9 mouse cellular contexts compared by ENCODE assay signal in genomic region chr4:117858794-117859193, GRCm38 (mm10). TPM values are rescaled to one million over a fixed set of nuclear protein-coding genes. Genes with fewer than 3 reads are reported as not detected.
A peak's percentile ranks its signal among the peaks of the same experiment; 100 is the strongest.
DNase-seq lines count a peak whose midpoint lies in the region; ATAC-seq lines count a peak whose summit lies in the region.
"Had no signal": no experiment of that assay in that cellular context is flagged by ENCODE, and none has a peak within 500 bp of the region (broad histone marks: within the 10 kb centered on the region; RNA-seq: fewer than 3 reads in every experiment).

No protein-coding gene starts in this region.

- H3K27ac ChIP-seq in embryonic facial prominence, embryonic 13.5 days, result no peak overlapping the region
- no peak overlapping the region for H3K27ac ChIP-seq in kidney, embryonic 16.5 days (ENCODE audit: low read length)
- H3K27ac ChIP-seq: heart, embryonic 13.5 days had no signal

- peaks cover 16% of the 10 kb centered on the region for H3K36me3 ChIP-seq in embryonic facial prominence, embryonic 13.5 days
- peaks cover 8% of the 10 kb centered on the region for H3K36me3 ChIP-seq in kidney, embryonic 16.5 days (ENCODE audit: insufficient read depth, low read length)

- H3K4me1 ChIP-seq in embryonic facial prominence, embryonic 13.5 days, result peaks cover 16% of the 10 kb centered on the region; the same call in 1 of the 2 replicates
- no peaks in the 10 kb centered on the region for H3K4me1 ChIP-seq in kidney, embryonic 16.5 days (ENCODE audit: insufficient read depth, low read length)

- H3K9me3 ChIP-seq in embryonic facial prominence, embryonic 13.5 days, result no peaks in the 10 kb centered on the region
- H3K9me3 ChIP-seq in kidney, embryonic 16.5 days (ENCODE audit: low read length), result no peaks in the 10 kb centered on the region
- H3K9me3 ChIP-seq: heart, embryonic 13.5 days had no signal

- no peaks in the 10 kb centered on the region for H3K27me3 ChIP-seq in embryonic facial prominence, embryonic 13.5 days
- no peaks in the 10 kb centered on the region for H3K27me3 ChIP-seq in kidney, embryonic 16.5 days (ENCODE audit: insufficient read depth, low read length)

- no peak overlapping the region for H3K4me3 ChIP-seq in embryonic facial prominence, embryonic 13.5 days
- no peak overlapping the region for H3K4me3 ChIP-seq in kidney, embryonic 16.5 days (ENCODE audit: low read length)
- H3K4me3 ChIP-seq: heart, embryonic 13.5 days had no signal

- 0 out of 2 replicates have a peak overlapping the region, but pooled peaks have one; percentile 17 for H3K9ac ChIP-seq in embryonic facial prominence, embryonic 13.5 days
- H3K9ac ChIP-seq in kidney, embryonic 16.5 days (replicated peaks; ENCODE audit: low read length), result no peak overlapping the region
- H3K9ac ChIP-seq: heart, embryonic 13.5 days had no signal

- ATAC-seq in embryonic facial prominence, embryonic 13.5 days (ENCODE audit: insufficient number of reproducible peaks, insufficient read depth, low FRiP score, low TSS enrichment, low read depth), result no peak
- peak; percentile 67; the same call in 1 of the 2 replicates for ATAC-seq in kidney, embryonic 16.5 days (ENCODE audit: low FRiP score, low TSS enrichment)

- peak; percentile 64 to 82 for DNase-seq in adrenal gland, adult (ENCODE audit: inconsistent age in 2 of 2, low spot score in 1 of 2)
- no peak for DNase-seq in adrenal gland, adult 8-10 months
- DNase-seq in ovary, postnatal 14 days (ENCODE audit: low spot score), result peak; percentile 55
- DNase-seq in ovary, adult 18-20 months (ENCODE audit: low spot score), result no peak
- DNase-seq in lung, adult 18-20 months, result peak; percentile 66 to 76
- DNase-seq in spleen, postnatal 10 days (ENCODE audit: low spot score in 2 of 2), result peak; percentile 59 to 79

- H3K4me2 ChIP-seq in embryonic facial prominence, embryonic 13.5 days, result no peak overlapping the region
- H3K4me2 ChIP-seq in kidney, embryonic 16.5 days (replicated peaks; ENCODE audit: low read depth, low read length), result no peak overlapping the region
- H3K4me2 ChIP-seq: heart, embryonic 13.5 days had no signal

- WGBS in embryonic facial prominence, embryonic 13.5 days, result 74% methylated on average over 3 of the region's 3 CpGs
- 84% methylated on average over 3 of the region's 3 CpGs for WGBS in kidney, embryonic 16.5 days

RNA-seq across cellular contexts. Expression of gene Ccdc24, which starts 13.6 kb away (rescaled TPM):
- 1 to 10 TPM; 1.1 to 1.8 (median 1.5) TPM for total RNA-seq in adrenal gland, adult 8-10 months (2022)
- 1.9 and 2.3 TPM in 2 replicates for polyA plus RNA-seq in embryonic facial prominence, embryonic 13.5 days (2015; fragmentation: Nextera tagmentation; extraction: Ambion mirVana)
- 1.2 and 2.4 TPM in 2 replicates for polyA plus RNA-seq in kidney, embryonic 16.5 days (2015; fragmentation: Nextera tagmentation; extraction: Ambion mirVana)

RNA-seq across cellular contexts. Expression of gene Slc6a9, which starts 24.5 kb away (rescaled TPM):
- total RNA-seq in adrenal gland, adult 8-10 months (2022), result 10 to 100 TPM; 15.7 to 23.6 (median 19.2) TPM
- polyA plus RNA-seq in embryonic facial prominence, embryonic 13.5 days (2015; fragmentation: Nextera tagmentation; extraction: Ambion mirVana), result 12.7 and 12.9 TPM in 2 replicates
- 12.3 and 13.4 TPM in 2 replicates for polyA plus RNA-seq in kidney, embryonic 16.5 days (2015; fragmentation: Nextera tagmentation; extraction: Ambion mirVana)

RNA-seq across cellular contexts. Expression of gene B4galt2, which starts 24.5 kb away (rescaled TPM):
- total RNA-seq in adrenal gland, adult 8-10 months (2022), result 10 to 100 TPM; 13.8 to 23.0 (median 19.7) TPM
- 33.8 and 38.7 TPM in 2 replicates for polyA plus RNA-seq in embryonic facial prominence, embryonic 13.5 days (2015; fragmentation: Nextera tagmentation; extraction: Ambion mirVana)
- polyA plus RNA-seq in kidney, embryonic 16.5 days (2015; fragmentation: Nextera tagmentation; extraction: Ambion mirVana), result 18.0 TPM in 2 replicates

RNA-seq across cellular contexts. Expression of gene Atp6v0b, which starts 28.3 kb away (rescaled TPM):
- total RNA-seq in adrenal gland, adult 8-10 months (2022), result 100 to 1,000 TPM; 234 to 264 (median 239) TPM
- 183 and 186 TPM in 2 replicates for polyA plus RNA-seq in embryonic facial prominence, embryonic 13.5 days (2015; fragmentation: Nextera tagmentation; extraction: Ambion mirVana)
- 270 and 305 TPM in 2 replicates for polyA plus RNA-seq in kidney, embryonic 16.5 days (2015; fragmentation: Nextera tagmentation; extraction: Ambion mirVana)

RNA-seq across cellular contexts. Expression of gene Dph2, which starts 33.0 kb away (rescaled TPM):
- total RNA-seq in adrenal gland, adult 8-10 months (2022), result 10 to 100 TPM in 3 of 4 experiments, 1 to 10 TPM in 1; 8.7 to 13.8 (median 11.2) TPM
- 19.2 and 20.2 TPM in 2 replicates for polyA plus RNA-seq in embryonic facial prominence, embryonic 13.5 days (2015; fragmentation: Nextera tagmentation; extraction: Ambion mirVana)
- polyA plus RNA-seq in kidney, embryonic 16.5 days (2015; fragmentation: Nextera tagmentation; extraction: Ambion mirVana), result 22.1 and 22.7 TPM in 2 replicates

Comparison
In these comparisons a context has a peak if more than half of its experiments do, and no peak if none do; other contexts are left out.
1. DNase-seq: peak in adrenal gland, adult (2 of 2), ovary, postnatal 14 days (single experiment), lung, adult 18-20 months (2 of 2) and spleen, postnatal 10 days (2 of 2); none in adrenal gland, adult 8-10 months (single experiment) and ovary, adult 18-20 months (single experiment).